In genomic region chr3:122494764-122495163, GRCm38 (mm10) we compare ENCODE assay signal across 21 mouse cellular contexts.
DNase-seq lines count a peak whose midpoint lies in the region; ATAC-seq and TF ChIP-seq lines count a peak whose summit lies in the region.
"Had no signal": no experiment of that assay in that cellular context is flagged by ENCODE, and none has a peak within 500 bp of the region (broad histone marks: within the 10 kb centered on the region; RNA-seq: fewer than 3 reads in every experiment).

No protein-coding gene starts in this region.

- H3K36me3 ChIP-seq in intestine, embryonic 14.5 days (ENCODE audit: control insufficient read depth, insufficient read depth, low read length): no peaks in the 10 kb centered on the region
- no peaks in the 10 kb centered on the region for H3K36me3 ChIP-seq in intestine, postnatal 0 days (ENCODE audit: control insufficient read depth, insufficient read depth)
- H3K36me3 ChIP-seq in limb, embryonic 13.5 days: no peaks in the 10 kb centered on the region
- H3K36me3 ChIP-seq in limb, embryonic 10.5 days: no peaks in the 10 kb centered on the region
- no peaks in the 10 kb centered on the region for H3K36me3 ChIP-seq in hindbrain, embryonic 14.5 days (replicated peaks; ENCODE audit: control insufficient read depth, insufficient read depth)
- H3K36me3 ChIP-seq: embryonic facial prominence, embryonic 13.5 days; heart, embryonic 12.5 days had no signal

- peak overlapping the region; percentile 16; the same call in 1 of the 2 replicates for H3K27ac ChIP-seq in intestine, embryonic 14.5 days (ENCODE audit: low read depth)
- H3K27ac ChIP-seq in intestine, postnatal 0 days (ENCODE audit: low read depth, low read length): no peak overlapping the region
- H3K27ac ChIP-seq in limb, embryonic 13.5 days: no peak overlapping the region
- no peak overlapping the region for H3K27ac ChIP-seq in limb, embryonic 10.5 days
- H3K27ac ChIP-seq in embryonic fibroblast, embryonic 13.5 days (ENCODE audit: insufficient read depth, low read length): peak overlapping the region; percentile 42
- no peak overlapping the region for H3K27ac ChIP-seq in hindbrain, embryonic 14.5 days
- H3K27ac ChIP-seq: embryonic facial prominence, embryonic 13.5 days; forebrain, embryonic 13.5 days; heart, adult 2 months had no signal

- no peak for TF ChIP-seq POLR2A in embryonic fibroblast, embryonic 13.5 days (IDR thresholded peaks at IDR 0.05; ENCODE audit: low read depth, low read length)

- H3K4me3 ChIP-seq in intestine, embryonic 14.5 days (ENCODE audit: low read depth, low read length): no peak overlapping the region
- H3K4me3 ChIP-seq in intestine, postnatal 0 days (ENCODE audit: low read depth, low read length): no peak overlapping the region
- H3K4me3 ChIP-seq in limb, embryonic 13.5 days: no peak overlapping the region
- H3K4me3 ChIP-seq in limb, embryonic 10.5 days: no peak overlapping the region
- no peak overlapping the region for H3K4me3 ChIP-seq in embryonic fibroblast, embryonic 13.5 days (ENCODE audit: insufficient read depth, low read length)
- no peak overlapping the region for H3K4me3 ChIP-seq in hindbrain, embryonic 14.5 days (replicated peaks; ENCODE audit: low read length)
- H3K4me3 ChIP-seq: embryonic facial prominence, embryonic 13.5 days; forebrain, embryonic 13.5 days; heart, adult 2 months; heart, embryonic 12.5 days had no signal

- no peak for TF ChIP-seq CTCF in intestine, postnatal 0 days (IDR thresholded peaks at IDR 0.05; ENCODE audit: low read depth)
- no peak for TF ChIP-seq CTCF in embryonic fibroblast, embryonic 13.5 days (IDR thresholded peaks at IDR 0.05; ENCODE audit: borderline replicate concordance, insufficient read depth, low read length)

- no peak for ATAC-seq in intestine, embryonic 14.5 days (replicated peaks; ENCODE audit: low FRiP score, low TSS enrichment, low read depth)
- no peak for ATAC-seq in intestine, postnatal 0 days
- peak; percentile 60; the same call in 1 of the 2 replicates for ATAC-seq in limb, embryonic 13.5 days (ENCODE audit: low FRiP score, low read depth)
- ATAC-seq in hindbrain, embryonic 14.5 days (ENCODE audit: low FRiP score): no peak
- ATAC-seq: forebrain, postnatal 0 days; hindbrain, embryonic 16.5 days; inflammation-experienced regulatory T-cells, adult 6 months had no signal

- no peak overlapping the region for H3K4me2 ChIP-seq in intestine, embryonic 14.5 days (ENCODE audit: low read length)
- no peak overlapping the region for H3K4me2 ChIP-seq in intestine, postnatal 0 days (replicated peaks; ENCODE audit: low read depth)
- no peak overlapping the region for H3K4me2 ChIP-seq in limb, embryonic 13.5 days (replicated peaks)
- H3K4me2 ChIP-seq in hindbrain, embryonic 14.5 days (replicated peaks): no peak overlapping the region
- H3K4me2 ChIP-seq: embryonic facial prominence, embryonic 13.5 days; forebrain, embryonic 13.5 days; heart, embryonic 12.5 days had no signal

- no peak overlapping the region for H3K9ac ChIP-seq in intestine, embryonic 14.5 days (ENCODE audit: low read length)
- H3K9ac ChIP-seq in intestine, postnatal 0 days (ENCODE audit: low read depth, low read length): no peak overlapping the region
- H3K9ac ChIP-seq in limb, embryonic 13.5 days: no peak overlapping the region
- no peak overlapping the region for H3K9ac ChIP-seq in hindbrain, embryonic 14.5 days
- H3K9ac ChIP-seq: embryonic facial prominence, embryonic 13.5 days; forebrain, embryonic 13.5 days; forebrain, postnatal 0 days; heart, embryonic 12.5 days had no signal

- peaks cover 28% of the 10 kb centered on the region for H3K4me1 ChIP-seq in intestine, embryonic 14.5 days (replicated peaks; ENCODE audit: control insufficient read depth, insufficient read depth, low read length)
- H3K4me1 ChIP-seq in intestine, postnatal 0 days (replicated peaks; ENCODE audit: control insufficient read depth, insufficient read depth, low read length): 0 out of 2 replicates have a peak, but pooled peaks cover 5% of the 10 kb centered on the region
- H3K4me1 ChIP-seq in limb, embryonic 13.5 days: peaks cover 52% of the 10 kb centered on the region
- peaks cover 52% of the 10 kb centered on the region for H3K4me1 ChIP-seq in limb, embryonic 10.5 days
- H3K4me1 ChIP-seq in embryonic fibroblast, embryonic 13.5 days (ENCODE audit: control insufficient read depth, insufficient read depth, low read length): peaks cover 12% of the 10 kb centered on the region; the same call in 1 of the 2 replicates
- peaks cover 10% of the 10 kb centered on the region for H3K4me1 ChIP-seq in hindbrain, embryonic 14.5 days (replicated peaks; ENCODE audit: control insufficient read depth, insufficient read depth, low read length)

- no peak for DNase-seq in intestine, embryonic 14.5 days (ENCODE audit: low spot score)
- DNase-seq in limb, embryonic 10.5 days (ENCODE audit: low spot score): no peak
- no peak for DNase-seq in hindbrain, embryonic 14.5 days (ENCODE audit: low spot score)
- no peak for DNase-seq in urinary bladder, adult 18-20 months (ENCODE audit: low spot score in 2 of 2)
- DNase-seq: adrenal gland, adult 2 months; adrenal gland, postnatal 25 days; cerebellum, adult 18-20 months; cerebellum, adult 9-11 months; cerebellum, postnatal 36 days; forebrain, postnatal 0 days; gastrocnemius, postnatal 14 days; heart, adult 2 months; heart, postnatal 36 days had no signal

- no peaks in the 10 kb centered on the region for H3K27me3 ChIP-seq in intestine, embryonic 14.5 days (replicated peaks; ENCODE audit: control insufficient read depth, insufficient read depth, low read length)
- no peaks in the 10 kb centered on the region for H3K27me3 ChIP-seq in intestine, postnatal 0 days (replicated peaks; ENCODE audit: control insufficient read depth, insufficient read depth, low read length)
- H3K27me3 ChIP-seq in limb, embryonic 13.5 days: no peaks in the 10 kb centered on the region; the same call in none of the 2 replicates
- no peaks in the 10 kb centered on the region for H3K27me3 ChIP-seq in limb, embryonic 10.5 days (ENCODE audit: low read depth, poor library complexity, severe bottlenecking)
- H3K27me3 ChIP-seq in hindbrain, embryonic 14.5 days (ENCODE audit: control insufficient read depth, insufficient read depth, low read length): no peaks in the 10 kb centered on the region
- H3K27me3 ChIP-seq: forebrain, embryonic 13.5 days had no signal

- 39% methylated on average over 6 of the region's 6 CpGs for WGBS in intestine, embryonic 14.5 days
- WGBS in intestine, postnatal 0 days: 37% methylated on average over 6 of the region's 6 CpGs
- WGBS in limb, embryonic 13.5 days: 27% methylated on average over 6 of the region's 6 CpGs
- 71% methylated on average over 6 of the region's 6 CpGs for WGBS in limb, embryonic 10.5 days
- 96% methylated on average over 6 of the region's 6 CpGs for WGBS in hindbrain, embryonic 14.5 days

- H3K9me3 ChIP-seq in intestine, embryonic 14.5 days (ENCODE audit: control insufficient read depth, low read length): no peaks in the 10 kb centered on the region
- H3K9me3 ChIP-seq in intestine, postnatal 0 days (ENCODE audit: control insufficient read depth): no peaks in the 10 kb centered on the region
- no peaks in the 10 kb centered on the region for H3K9me3 ChIP-seq in limb, embryonic 13.5 days
- H3K9me3 ChIP-seq in limb, embryonic 10.5 days (replicated peaks): no peaks in the 10 kb centered on the region
- H3K9me3 ChIP-seq in hindbrain, embryonic 14.5 days (ENCODE audit: control insufficient read depth, low read length): no peaks in the 10 kb centered on the region
- H3K9me3 ChIP-seq: embryonic facial prominence, embryonic 13.5 days; forebrain, embryonic 13.5 days; heart, embryonic 12.5 days had no signal

Comparison
In these comparisons a context has a peak if more than half of its experiments do, and no peak if none do; other contexts are left out.
1. H3K27ac ChIP-seq: peak in intestine, embryonic 14.5 days (single experiment) and embryonic fibroblast, embryonic 13.5 days (single experiment); none in intestine, postnatal 0 days (single experiment), limb, embryonic 13.5 days (single experiment), limb, embryonic 10.5 days (single experiment) and hindbrain, embryonic 14.5 days (single experiment).